Mouse (Mus musculus) intestine, embryonic 16.5 days (tissue): ENCODE results near the gene Tti1. TPM values are rescaled to one million over a fixed set of nuclear protein-coding genes. Genes with fewer than 3 reads are reported as not detected.

Experiments
- ATAC-seq: fragments of 200-750 bp; cut with Nextera tagmentation; 2 replicates; pipeline ENCODE4 v1.8.0; 2017; ENCODE audit warnings: moderate TSS enrichment, moderate library complexity
- H3K27ac ChIP-seq: fragments of 300-500 bp; sonication (generic); 2 replicates; pipeline ENCODE4 v1.5.1; 2014; ENCODE audit warnings: mild to moderate bottlenecking, low read length
- H3K27me3 ChIP-seq: fragments of 300-500 bp; sonication (generic); replicated peaks from 2 replicates; pipeline ENCODE4 v1.6.1; 2014; ENCODE audit warnings: low read length, control low read depth, mixed read lengths; ENCODE audit not compliant: control insufficient read depth, insufficient read depth
- H3K36me3 ChIP-seq: fragments of 300-500 bp; sonication (generic); 2 replicates; pipeline ENCODE4 v1.6.1; 2014; ENCODE audit warnings: low read length, control low read depth; ENCODE audit not compliant: control insufficient read depth, insufficient read depth
- H3K4me1 ChIP-seq: fragments of 300-500 bp; sonication (generic); 2 replicates; pipeline ENCODE4 v1.6.1; 2014; ENCODE audit warnings: low read length, control low read depth, mixed read lengths; ENCODE audit not compliant: control insufficient read depth, insufficient read depth
- H3K4me2 ChIP-seq: fragments of 300-500 bp; sonication (generic); 2 replicates; pipeline ENCODE4 v1.6.1; 2014; ENCODE audit warnings: low read depth, low read length, control low read depth
- H3K4me3 ChIP-seq: fragments of 300-500 bp; sonication (generic); 2 replicates; pipeline ENCODE4 v1.5.1; 2014; ENCODE audit warnings: mild to moderate bottlenecking, low read length
- H3K9ac ChIP-seq: fragments of 300-500 bp; sonication (generic); 2 replicates; pipeline ENCODE4 v1.6.1; 2014; ENCODE audit warnings: low read depth, low read length
- H3K9me3 ChIP-seq: fragments of 300-500 bp; sonication (generic); 2 replicates; pipeline ENCODE4 v1.6.1; 2016; ENCODE audit warnings: low read length, control low read depth; ENCODE audit not compliant: control insufficient read depth
- WGBS: fragments of 180-500 bp; shearing (Covaris S2); extraction: QIAGEN DNeasy Blood & Tissue Kit; methylation state at CpG from one replicate; pipeline ENCODE4 v1.1.7; 2014; 5-methylcytosine and 5-hydroxymethylcytosine counted together
- polyA plus RNA-seq: library from polyadenylated mRNA; unstranded; fragments of >200 nt; fragmentation: Nextera tagmentation; extraction: Ambion mirVana; gene quantifications from 2 replicates; pipeline ENCODE4 v1.2.1, GENCODE M21; 2015

Tti1 gene
- polyA plus RNA-seq, 1 experiment from 2014 or later: 20.2 TPM

DNA sequence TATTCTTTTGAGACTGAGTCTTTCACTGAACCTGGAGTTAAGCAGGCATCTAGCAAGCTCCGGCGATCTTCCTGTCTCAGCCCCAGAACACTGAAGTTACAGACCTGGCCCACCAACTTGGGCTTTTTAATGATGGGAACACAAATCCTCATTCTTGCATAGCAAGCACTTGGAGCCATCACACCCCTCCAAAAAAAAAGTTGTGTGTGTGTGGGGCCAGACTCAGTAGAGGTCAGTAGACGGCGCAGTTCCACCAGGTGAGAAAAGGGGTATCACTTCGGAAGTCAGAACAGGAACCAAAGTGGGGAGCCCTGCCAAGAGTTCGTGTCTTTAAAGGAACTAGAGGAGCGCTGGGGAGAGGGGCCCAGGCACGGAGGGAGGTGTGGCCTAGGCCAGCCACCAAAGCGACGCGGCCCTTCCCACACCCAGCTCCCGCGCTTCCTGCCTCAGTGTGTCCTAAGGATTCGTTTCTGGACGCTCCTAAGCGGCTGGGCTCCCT, 329 bp downstream of the Tti1 start:
- ATAC-seq: peak; percentile 7; the same call in 1 of the 2 replicates
- no peaks in the 10 kb centered on the region for H3K27me3 ChIP-seq
- no peaks in the 10 kb centered on the region for H3K9me3 ChIP-seq
- peak overlapping the region; percentile 97 for H3K27ac ChIP-seq
- peaks cover 32% of the 10 kb centered on the region for H3K4me1 ChIP-seq
- peak overlapping the region; percentile 74 for H3K4me2 ChIP-seq
- H3K9ac ChIP-seq: peak overlapping the region; percentile 98
- WGBS: 1% methylated on average over 15 of the region's 16 CpGs
- peak overlapping the region; percentile 99 for H3K4me3 ChIP-seq
- no peaks in the 10 kb centered on the region for H3K36me3 ChIP-seq

DNA sequence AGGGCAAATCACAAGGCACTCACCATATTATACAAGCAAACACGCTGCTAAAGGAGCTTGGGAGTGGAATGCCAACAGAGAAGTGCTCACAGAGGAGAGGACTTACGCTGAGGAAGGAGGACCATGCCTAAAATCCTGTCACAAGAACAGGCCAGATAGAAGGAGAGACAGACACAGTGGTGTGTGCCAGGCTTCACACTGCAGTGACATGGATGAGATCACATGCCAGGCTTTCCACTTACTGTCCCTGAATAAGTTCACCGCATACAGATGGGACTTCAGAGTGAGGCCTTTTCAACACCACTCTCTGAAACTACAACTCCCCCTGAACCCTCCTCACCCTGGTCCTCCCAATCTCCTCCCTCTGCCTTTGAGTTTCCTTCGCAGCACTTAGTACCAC, 10.9 kb downstream of the Tti1 start:
- H3K4me2 ChIP-seq: no peak overlapping the region
- H3K27me3 ChIP-seq: no peaks in the 10 kb centered on the region
- H3K4me1 ChIP-seq: no peaks in the 10 kb centered on the region
- H3K9me3 ChIP-seq: no peaks in the 10 kb centered on the region
- no peak for ATAC-seq
- no peak overlapping the region for H3K4me3 ChIP-seq
- no peaks in the 10 kb centered on the region for H3K36me3 ChIP-seq
- WGBS: 91% methylated on average over 4 of the region's 4 CpGs
- H3K9ac ChIP-seq: no peak overlapping the region
- H3K27ac ChIP-seq: no peak overlapping the region

DNA sequence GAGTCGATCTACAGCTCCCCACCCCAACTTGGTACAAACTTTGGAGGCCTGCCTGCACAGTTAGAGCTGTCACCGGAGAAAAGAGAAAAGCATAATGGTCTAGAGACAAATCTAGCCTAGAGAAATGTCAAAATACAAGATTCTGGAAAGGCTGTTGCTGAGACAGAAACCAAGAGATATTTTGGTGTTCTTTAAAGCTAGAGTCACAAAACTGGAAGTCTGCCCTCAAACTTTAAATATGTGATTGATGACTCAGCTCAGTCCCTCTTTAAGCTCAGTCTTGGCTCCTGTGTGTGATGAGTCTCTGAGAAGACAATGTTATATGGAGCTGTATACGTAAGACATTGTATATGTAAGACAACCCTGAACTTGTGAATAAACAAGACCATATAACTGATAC, 15.6 kb downstream of the Tti1 start:
- ATAC-seq: no peak
- Histone ChIP-seq H3K4me2 (no peak overlapping the region), H3K27ac (no peak overlapping the region), H3K36me3 (no peaks in the 10 kb centered on the region; the same call in 1 of the 2 replicates), H3K4me1 (no peaks in the 10 kb centered on the region), H3K4me3 (no peak overlapping the region), H3K9me3 (no peaks in the 10 kb centered on the region), H3K27me3 (no peaks in the 10 kb centered on the region), H3K9ac (no peak overlapping the region)
- WGBS: 69% methylated on average over 3 of the region's 3 CpGs

DNA sequence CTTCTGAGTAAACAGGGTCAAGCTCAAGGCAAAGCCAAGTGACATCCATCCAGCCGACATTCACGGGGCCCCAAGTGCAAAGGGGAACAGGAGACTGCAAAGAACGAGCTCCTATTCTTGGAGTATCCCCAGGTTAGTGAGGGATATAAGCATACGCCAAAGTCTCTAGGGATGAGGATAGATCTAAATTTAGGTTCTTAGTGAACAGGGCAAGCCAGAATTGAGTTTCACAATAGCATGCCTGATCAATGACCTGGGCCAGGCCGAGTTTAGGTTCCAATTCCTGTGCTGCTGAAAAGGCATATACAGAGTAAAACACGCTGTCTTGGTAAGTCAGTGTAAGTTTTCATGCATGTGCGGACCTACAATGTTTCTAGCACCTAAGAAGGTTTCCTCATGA, 18.9 kb downstream of the Tti1 start:
- WGBS: 78% methylated on average over 7 of the region's 7 CpGs
- Histone ChIP-seq H3K36me3 (peaks cover 3% of the 10 kb centered on the region), H3K27me3 (no peaks in the 10 kb centered on the region), H3K9ac (0 out of 2 replicates have a peak overlapping the region, but pooled peaks have one; percentile 2), H3K4me1 (no peaks in the 10 kb centered on the region), H3K4me3 (no peak overlapping the region), H3K9me3 (no peaks in the 10 kb centered on the region), H3K27ac (no peak overlapping the region), H3K4me2 (no peak overlapping the region)
- no peak for ATAC-seq

DNA sequence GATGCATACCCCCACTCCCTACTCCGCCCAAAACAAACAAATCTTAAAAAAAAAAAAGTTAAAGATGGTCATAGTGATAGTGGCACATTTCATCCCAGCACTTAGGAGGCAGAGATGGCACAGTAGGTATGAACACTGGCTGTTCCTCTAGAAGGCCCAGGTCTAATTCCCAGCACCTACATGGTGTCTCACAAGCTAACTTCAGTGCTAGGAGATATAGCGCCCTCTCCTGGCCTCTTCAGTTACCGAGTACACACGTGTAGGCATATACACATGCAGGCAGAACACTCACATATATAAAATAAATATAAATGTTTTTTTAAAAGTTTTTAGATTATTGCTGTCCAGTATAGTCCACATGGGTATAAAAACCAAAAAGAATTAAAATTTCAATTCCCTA, 22.6 kb downstream of the Tti1 start:
- 96% methylated on average over 4 of the region's 4 CpGs for WGBS
- H3K9ac ChIP-seq: no peak overlapping the region
- no peaks in the 10 kb centered on the region for H3K4me1 ChIP-seq
- no peak for ATAC-seq
- no peak overlapping the region for H3K4me3 ChIP-seq
- no peaks in the 10 kb centered on the region for H3K9me3 ChIP-seq
- no peak overlapping the region for H3K27ac ChIP-seq
- no peak overlapping the region for H3K4me2 ChIP-seq
- no peaks in the 10 kb centered on the region for H3K27me3 ChIP-seq
- peaks cover 3% of the 10 kb centered on the region for H3K36me3 ChIP-seq

DNA sequence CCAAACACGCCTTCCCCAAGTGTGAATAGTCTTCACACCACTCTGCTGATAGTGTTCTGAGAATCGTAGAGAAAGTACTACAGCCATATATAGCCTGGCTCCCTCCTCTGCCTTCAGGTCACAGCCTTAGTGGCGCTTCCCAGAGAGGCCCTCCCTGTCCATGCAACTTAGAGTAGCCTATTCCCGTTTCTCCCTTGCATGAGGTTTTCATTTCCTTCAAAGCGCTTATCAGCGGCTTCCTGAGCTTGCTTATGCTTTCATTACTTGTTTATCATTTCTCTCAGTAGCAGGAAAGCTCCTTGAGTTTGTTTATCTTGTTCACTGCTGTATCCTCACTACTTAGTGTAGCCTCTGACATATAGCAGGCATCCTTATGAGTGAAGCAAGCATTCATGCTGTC, 23.6 kb downstream of the Tti1 start:
- no peak overlapping the region for H3K4me2 ChIP-seq
- no peaks in the 10 kb centered on the region for H3K27me3 ChIP-seq
- H3K4me1 ChIP-seq: no peaks in the 10 kb centered on the region
- ATAC-seq: peak; percentile 77
- 46% methylated on average over 6 of the region's 6 CpGs for WGBS
- H3K36me3 ChIP-seq: peaks cover 3% of the 10 kb centered on the region
- H3K4me3 ChIP-seq: no peak overlapping the region
- no peak overlapping the region for H3K9ac ChIP-seq
- peak overlapping the region; percentile 62; the same call in 1 of the 2 replicates for H3K27ac ChIP-seq
- H3K9me3 ChIP-seq: no peaks in the 10 kb centered on the region

DNA sequence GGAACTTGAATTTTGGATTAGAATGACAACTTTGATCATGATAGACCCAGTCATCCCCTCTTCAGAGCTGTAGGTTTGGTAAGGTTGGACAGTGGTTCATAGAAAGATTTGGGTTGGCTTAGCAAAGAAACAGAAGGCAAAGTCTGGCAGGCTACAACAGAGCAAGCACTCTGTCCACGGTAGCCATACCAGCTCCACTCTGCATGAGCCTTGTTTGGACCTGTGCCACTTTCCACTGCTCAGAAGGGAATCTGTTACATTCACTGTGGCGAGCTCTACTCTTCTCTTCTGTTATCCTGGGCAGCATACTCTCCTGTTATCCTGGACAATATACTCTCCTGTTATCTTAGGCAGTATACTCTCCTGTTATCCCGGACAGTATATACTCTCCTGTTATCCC, 29.4 kb downstream of the Tti1 start:
- no peak overlapping the region for H3K27ac ChIP-seq
- no peaks in the 10 kb centered on the region for H3K9me3 ChIP-seq
- H3K36me3 ChIP-seq: no peaks in the 10 kb centered on the region
- ATAC-seq: no peak
- H3K27me3 ChIP-seq: no peaks in the 10 kb centered on the region
- WGBS: 81% methylated on average over 3 of the region's 3 CpGs
- H3K9ac ChIP-seq: no peak overlapping the region
- no peaks in the 10 kb centered on the region for H3K4me1 ChIP-seq
- H3K4me3 ChIP-seq: no peak overlapping the region
- no peak overlapping the region for H3K4me2 ChIP-seq

DNA sequence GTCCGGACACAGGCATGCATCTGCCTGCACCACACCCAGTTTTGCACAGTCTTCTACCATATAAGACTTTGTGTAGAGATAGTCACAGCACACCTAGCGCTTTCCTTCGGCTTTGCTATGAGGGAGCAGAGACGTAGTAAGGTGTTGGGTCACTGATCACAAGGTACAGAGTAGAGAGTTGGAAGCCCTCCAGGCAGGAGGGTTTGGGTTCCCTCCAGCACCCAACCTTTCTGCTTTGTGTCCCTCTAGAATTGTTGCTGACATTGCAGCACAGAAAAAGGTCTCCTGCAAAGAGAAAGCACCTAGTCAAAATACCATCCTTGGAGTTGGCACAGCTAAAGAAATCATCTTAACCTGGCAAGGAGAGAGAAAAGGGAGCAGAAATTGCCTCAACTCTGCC, 35.7 kb downstream of the Tti1 start:
- 91% methylated on average over 4 of the region's 4 CpGs for WGBS
- Histone ChIP-seq H3K9me3 (no peaks in the 10 kb centered on the region), H3K4me1 (peaks cover 11% of the 10 kb centered on the region; the same call in 1 of the 2 replicates), H3K4me3 (no peak overlapping the region), H3K27me3 (no peaks in the 10 kb centered on the region), H3K27ac (no peak overlapping the region), H3K36me3 (peaks cover 8% of the 10 kb centered on the region; the same call in 1 of the 2 replicates), H3K9ac (no peak overlapping the region), H3K4me2 (no peak overlapping the region)
- no peak for ATAC-seq

DNA sequence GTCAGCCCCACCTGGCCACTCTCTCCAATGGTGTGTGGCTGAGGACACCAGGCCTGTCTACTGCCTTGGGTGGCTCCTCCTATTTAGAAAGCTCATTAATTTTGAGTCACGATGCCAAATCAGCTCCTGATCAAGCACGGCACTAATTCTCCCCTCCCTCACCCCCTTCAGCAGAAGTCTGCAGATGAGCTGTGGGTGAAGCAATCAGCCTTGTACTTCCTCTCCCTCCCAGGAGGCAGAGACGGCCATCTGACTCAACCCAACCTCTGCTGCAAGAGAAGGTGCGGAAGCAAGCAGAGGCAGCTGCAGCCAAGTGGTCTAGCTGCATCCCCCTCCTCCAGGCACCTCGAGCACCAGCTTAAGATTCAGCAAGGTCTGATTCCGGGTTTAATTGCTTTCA, 37.2 kb downstream of the Tti1 start:
- 68% methylated on average over 6 of the region's 6 CpGs for WGBS
- no peak overlapping the region for H3K4me3 ChIP-seq
- H3K9ac ChIP-seq: no peak overlapping the region
- H3K4me1 ChIP-seq: peaks cover 11% of the 10 kb centered on the region; the same call in 1 of the 2 replicates
- no peak overlapping the region for H3K27ac ChIP-seq
- peaks cover 8% of the 10 kb centered on the region; the same call in 1 of the 2 replicates for H3K36me3 ChIP-seq
- no peaks in the 10 kb centered on the region for H3K27me3 ChIP-seq
- no peaks in the 10 kb centered on the region for H3K9me3 ChIP-seq
- ATAC-seq: no peak
- no peak overlapping the region for H3K4me2 ChIP-seq

DNA sequence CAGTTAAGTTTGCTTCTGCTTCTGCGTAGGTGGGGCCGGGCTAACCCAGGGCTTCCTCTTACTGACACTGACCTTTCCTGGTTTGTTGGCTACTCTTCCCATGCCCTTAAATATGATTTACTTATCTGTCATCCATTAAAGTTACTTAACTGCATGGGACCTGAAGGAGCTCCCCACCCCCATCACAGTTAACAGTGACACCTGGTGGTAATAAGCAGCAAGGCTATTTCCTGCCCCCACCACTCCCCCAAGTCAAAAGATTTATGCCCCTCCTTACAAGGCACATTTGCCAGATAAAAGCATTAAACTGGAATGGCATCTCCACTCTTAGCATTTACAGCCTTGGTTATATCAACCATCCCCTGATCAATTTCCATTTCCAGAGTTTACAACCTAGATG, 38.3 kb downstream of the Tti1 start:
- Histone ChIP-seq H3K4me1 (peaks cover 11% of the 10 kb centered on the region; the same call in 1 of the 2 replicates), H3K36me3 (peaks cover 8% of the 10 kb centered on the region; the same call in 1 of the 2 replicates), H3K4me3 (no peak overlapping the region), H3K9ac (no peak overlapping the region), H3K27ac (no peak overlapping the region), H3K9me3 (no peaks in the 10 kb centered on the region), H3K27me3 (no peaks in the 10 kb centered on the region), H3K4me2 (no peak overlapping the region)
- no peak for ATAC-seq
- WGBS: 63% methylated on average over 2 of the region's 2 CpGs
